Mouse (Mus musculus): Measurements from ENCODE around the gene Litaf.

The Litaf gene

GRCm38 (mm10) chr16:11066029-11066832, at the start of gene Litaf:
Gene Litaf (minus strand): TSS chr16:11066157.
- DNase-seq (ENCODE audit: low read depth) = peak; percentile 94

- no peak for DNase-seq (ENCODE audit: low read depth)
These were observed 43.3 kb upstream of the Litaf start for GRCm38 (mm10) chr16:11109198-11109740.

GRCm38 (mm10) chr16:11104905-11105304, 38.9 kb upstream of the Litaf start:
- DNase-seq (ENCODE audit: low read depth) = no peak

- no peak for DNase-seq (ENCODE audit: low read depth)
These were observed 31.3 kb upstream of the Litaf start for GRCm38 (mm10) chr16:11097301-11097700.

GRCm38 (mm10) chr16:11093717-11094386, 27.9 kb upstream of the Litaf start:
- no peak for DNase-seq (ENCODE audit: low read depth)

GRCm38 (mm10) chr16:11092523-11092922, 26.6 kb upstream of the Litaf start:
- DNase-seq (ENCODE audit: low read depth) = no peak

GRCm38 (mm10) chr16:11092061-11092460, 26.1 kb upstream of the Litaf start:
- no peak for DNase-seq (ENCODE audit: low read depth)

GRCm38 (mm10) chr16:11090836-11091570, 25.0 kb upstream of the Litaf start:
- DNase-seq (ENCODE audit: low read depth) = no peak

GRCm38 (mm10) chr16:11086856-11087588, 21.1 kb upstream of the Litaf start:
- DNase-seq (ENCODE audit: low read depth) = peak; percentile 83

- DNase-seq (ENCODE audit: low read depth) = no peak
These were observed 20.3 kb upstream of the Litaf start for GRCm38 (mm10) chr16:11086299-11086698.

GRCm38 (mm10) chr16:11084181-11084580, 18.2 kb upstream of the Litaf start:
- no peak for DNase-seq (ENCODE audit: low read depth)

- DNase-seq (ENCODE audit: low read depth) = no peak
These were observed 12.4 kb upstream of the Litaf start for GRCm38 (mm10) chr16:11078216-11078869.

- DNase-seq (ENCODE audit: low read depth) = no peak
These were observed 11.7 kb upstream of the Litaf start for GRCm38 (mm10) chr16:11077601-11078201.

- no peak for DNase-seq (ENCODE audit: low read depth)
These were observed 7.1 kb upstream of the Litaf start for GRCm38 (mm10) chr16:11073060-11073459.

GRCm38 (mm10) chr16:11072454-11072853, 6.5 kb upstream of the Litaf start:
- DNase-seq (ENCODE audit: low read depth) = no peak

GRCm38 (mm10) chr16:11071887-11072286, 5.9 kb upstream of the Litaf start:
- no peak for DNase-seq (ENCODE audit: low read depth)

- peak; percentile 62 for DNase-seq (ENCODE audit: low read depth)
These were observed 5.2 kb upstream of the Litaf start for GRCm38 (mm10) chr16:11071176-11071575.

- no peak for DNase-seq (ENCODE audit: low read depth)
These were observed 3.9 kb upstream of the Litaf start for GRCm38 (mm10) chr16:11069710-11070420.

- DNase-seq (ENCODE audit: low read depth) = no peak
These were observed 3.3 kb upstream of the Litaf start for GRCm38 (mm10) chr16:11069271-11069670.

- no peak for DNase-seq (ENCODE audit: low read depth)
These were observed 2.7 kb upstream of the Litaf start for GRCm38 (mm10) chr16:11068666-11069065.

Data from fibroblast of lung, adult 2 months (primary cell).